Mouse (Mus musculus) lung, postnatal 0 days (tissue): ENCODE results near the gene Baiap2l1. TPM values are rescaled to one million over a fixed set of nuclear protein-coding genes. Genes with fewer than 3 reads are reported as not detected.
"Not testable (repeated sequence)": the region's sequence is repeated elsewhere in the genome, so short reads cannot be mapped to it uniquely, and the experiment has no call there.

Source experiments
- ATAC-seq: fragments of 200-750 bp; cut with Nextera tagmentation; 2 replicates; pipeline ENCODE4 v1.8.0; 2017; ENCODE audit warnings: moderate library complexity
- DNase-seq: peaks from one replicate; pipeline ENCODE4 v3.0.0-alpha.2; 2016; ENCODE audit warnings: low spot score
- H3K27ac ChIP-seq: fragments of 300-500 bp; sonication (generic); 2 replicates; pipeline ENCODE4 v1.5.1; 2014; ENCODE audit warnings: antibody characterized with exemption, mild to moderate bottlenecking, low read length, mixed read lengths
- H3K27me3 ChIP-seq: fragments of 300-500 bp; sonication (generic); replicated peaks from 2 replicates; pipeline ENCODE4 v1.6.1; 2014; ENCODE audit warnings: low read length, mixed read lengths; ENCODE audit not compliant: insufficient read depth
- H3K36me3 ChIP-seq: fragments of 300-500 bp; sonication (generic); 2 replicates; pipeline ENCODE4 v1.6.1; 2014; ENCODE audit warnings: low read length, mixed read lengths; ENCODE audit not compliant: insufficient read depth
- H3K4me1 ChIP-seq: fragments of 300-500 bp; sonication (generic); 2 replicates; pipeline ENCODE4 v1.6.1; 2014; ENCODE audit warnings: antibody characterized with exemption, low read depth, low read length, mixed read lengths; ENCODE audit not compliant: insufficient read depth
- H3K4me2 ChIP-seq: fragments of 300-500 bp; sonication (generic); replicated peaks from 2 replicates; pipeline ENCODE4 v1.6.1; 2014; ENCODE audit warnings: low read depth, mild to moderate bottlenecking, low read length, moderate library complexity, mixed read lengths
- H3K4me3 ChIP-seq: fragments of 300-500 bp; sonication (generic); 2 replicates; pipeline ENCODE4 v1.5.1; 2014; ENCODE audit warnings: low read depth, low read length
- H3K9ac ChIP-seq: fragments of 300-500 bp; sonication (generic); replicated peaks from 2 replicates; pipeline ENCODE4 v1.6.1; 2014; ENCODE audit warnings: low read depth, mild to moderate bottlenecking
- H3K9me3 ChIP-seq: fragments of 300-500 bp; sonication (generic); 2 replicates; pipeline ENCODE4 v1.6.1; 2016; ENCODE audit warnings: low read length, mixed read lengths
- CTCF ChIP-seq: IDR thresholded peaks from 2 replicates; pipeline ENCODE4 v1.5.1; 2016; ENCODE audit warnings: antibody characterized with exemption, mild to moderate bottlenecking
- EP300 ChIP-seq: IDR thresholded peaks from 2 replicates; pipeline ENCODE4 v1.6.1; 2016; ENCODE audit warnings: antibody characterized with exemption, mild to moderate bottlenecking, control low read depth
- WGBS: fragments of 180-500 bp; shearing (Covaris S2); extraction: QIAGEN DNeasy Blood & Tissue Kit; methylation state at CpG from one replicate; pipeline ENCODE4 v1.1.7; 2014; 5-methylcytosine and 5-hydroxymethylcytosine counted together
- polyA plus RNA-seq: library from polyadenylated mRNA; unstranded; fragments of >200 nt; fragmentation: Nextera tagmentation; extraction: Ambion mirVana; gene quantifications from 2 replicates; pipeline ENCODE4 v1.2.1, GENCODE M21; 2015

Baiap2l1 gene
- polyA plus RNA-seq, 1 experiment from 2014 or later = 18.3 TPM

- H3K4me1 ChIP-seq = no peaks in the 10 kb centered on the region; the same call in 1 of the 2 replicates
- H3K4me3 ChIP-seq = no peak overlapping the region
- no peaks in the 10 kb centered on the region for H3K36me3 ChIP-seq
- 24% methylated on average over 1 of the region's 1 CpGs for WGBS
- no peak overlapping the region for H3K27ac ChIP-seq
- H3K27me3 ChIP-seq = no peaks in the 10 kb centered on the region
- H3K9ac ChIP-seq = no peak overlapping the region
- ATAC-seq = no peak
- H3K9me3 ChIP-seq = no peaks in the 10 kb centered on the region
- DNase-seq = no peak
- H3K4me2 ChIP-seq = no peak overlapping the region
- TF ChIP-seq EP300 (no peak), CTCF (no peak)
Measured at GRCm38 (mm10) chr5:144338787-144339186, 19.1 kb downstream of the Baiap2l1 start.

- 41% methylated on average over 6 of the region's 6 CpGs for WGBS
- not testable (repeated sequence) for H3K36me3 ChIP-seq, H3K9me3 ChIP-seq, H3K9ac ChIP-seq, H3K4me2 ChIP-seq, H3K4me1 ChIP-seq, H3K4me3 ChIP-seq, H3K27ac ChIP-seq, H3K27me3 ChIP-seq
- ATAC-seq = peak; percentile 75
- peak; percentile 75 for DNase-seq
- 0 out of 2 replicates have a peak, but pooled peaks have one; percentile 8 for TF ChIP-seq EP300
Measured at GRCm38 (mm10) chr5:144335357-144335756, 22.6 kb downstream of the Baiap2l1 start.

GRCm38 (mm10) chr5:144334010-144334409, 23.9 kb downstream of the Baiap2l1 start:
- no peak overlapping the region for H3K9ac ChIP-seq

GRCm38 (mm10) chr5:144322717-144323116, 35.2 kb downstream of the Baiap2l1 start:
- Histone ChIP-seq H3K4me3 (no peak overlapping the region), H3K9ac (no peak overlapping the region), H3K4me1 (peaks cover 3% of the 10 kb centered on the region; the same call in 1 of the 2 replicates), H3K27me3 (no peaks in the 10 kb centered on the region), H3K9me3 (no peaks in the 10 kb centered on the region), H3K4me2 (no peak overlapping the region), H3K27ac (peak overlapping the region; percentile 51; the same call in 1 of the 2 replicates), H3K36me3 (no peaks in the 10 kb centered on the region)
- ATAC-seq (no peak), DNase-seq (no peak)
- 76% methylated on average over 3 of the region's 3 CpGs for WGBS
- no peak for TF ChIP-seq EP300
- no peak for TF ChIP-seq CTCF

More at GRCm38 (mm10) chr5:144334010-144334409, 23.9 kb downstream of the Baiap2l1 start:
- WGBS = 67% methylated on average over 11 of the region's 11 CpGs
- no peak overlapping the region for H3K4me3 ChIP-seq
- no peaks in the 10 kb centered on the region for H3K36me3 ChIP-seq
- no peaks in the 10 kb centered on the region for H3K27me3 ChIP-seq
- no peak overlapping the region for H3K27ac ChIP-seq
- DNase-seq = peak; percentile 69
- H3K4me1 ChIP-seq = no peaks in the 10 kb centered on the region; the same call in 1 of the 2 replicates
- ATAC-seq = peak; percentile 65
- no peak for TF ChIP-seq EP300
- no peak for TF ChIP-seq CTCF
- H3K4me2 ChIP-seq = no peak overlapping the region
- H3K9me3 ChIP-seq = no peaks in the 10 kb centered on the region

GRCm38 (mm10) chr5:144321681-144322080, 36.2 kb downstream of the Baiap2l1 start:
- Histone ChIP-seq H3K9ac (no peak overlapping the region), H3K27ac (0 out of 2 replicates have a peak overlapping the region, but pooled peaks have one; percentile 68), H3K4me3 (no peak overlapping the region), H3K36me3 (no peaks in the 10 kb centered on the region), H3K4me2 (no peak overlapping the region), H3K27me3 (no peaks in the 10 kb centered on the region), H3K9me3 (no peaks in the 10 kb centered on the region), H3K4me1 (peaks cover 3% of the 10 kb centered on the region; the same call in 1 of the 2 replicates)
- peak; percentile 93 for DNase-seq
- TF ChIP-seq CTCF (no peak), EP300 (peak; percentile 88)
- WGBS = 9% methylated on average over 7 of the region's 7 CpGs
- ATAC-seq = peak; percentile 87

- no peaks in the 10 kb centered on the region for H3K36me3 ChIP-seq
- no peak overlapping the region for H3K9ac ChIP-seq
- peak; percentile 48 for ATAC-seq
- no peaks in the 10 kb centered on the region for H3K9me3 ChIP-seq
- H3K4me2 ChIP-seq = no peak overlapping the region
- TF ChIP-seq CTCF (no peak), EP300 (no peak)
- DNase-seq = peak; percentile 80
- peaks cover 14% of the 10 kb centered on the region; the same call in 1 of the 2 replicates for H3K4me1 ChIP-seq
- H3K27ac ChIP-seq = peak overlapping the region; percentile 81
- 41% methylated on average over 6 of the region's 6 CpGs for WGBS
- H3K4me3 ChIP-seq = no peak overlapping the region
- no peaks in the 10 kb centered on the region for H3K27me3 ChIP-seq
Measured at GRCm38 (mm10) chr5:144318286-144318685, 39.6 kb downstream of the Baiap2l1 start.

GRCm38 (mm10) chr5:144317426-144317825, 40.5 kb downstream of the Baiap2l1 start:
- H3K9ac ChIP-seq = no peak overlapping the region
- TF ChIP-seq CTCF = no peak
- TF ChIP-seq EP300 = no peak; the same call in none of the 2 replicates
- no peak overlapping the region for H3K4me2 ChIP-seq
- no peaks in the 10 kb centered on the region for H3K9me3 ChIP-seq
- ATAC-seq = peak; percentile 68
- 62% methylated on average over 8 of the region's 8 CpGs for WGBS
- peak overlapping the region; percentile 81 for H3K27ac ChIP-seq
- peak; percentile 82 for DNase-seq
- no peak overlapping the region for H3K4me3 ChIP-seq
- no peaks in the 10 kb centered on the region for H3K36me3 ChIP-seq
- H3K4me1 ChIP-seq = peaks cover 16% of the 10 kb centered on the region; the same call in 1 of the 2 replicates
- no peaks in the 10 kb centered on the region for H3K27me3 ChIP-seq
